Comparison of ENCODE assay signal across 9 mouse cellular contexts in genomic region chr8:64848245-64848785, GRCm38 (mm10). TPM values are rescaled to one million over a fixed set of nuclear protein-coding genes. Genes with fewer than 3 reads are reported as not detected.
DNase-seq lines count a peak whose midpoint lies in the region; ATAC-seq and TF ChIP-seq lines count a peak whose summit lies in the region.
"Had no signal": no experiment of that assay in that cellular context is flagged by ENCODE, and none has a peak within 500 bp of the region (broad histone marks: within the 10 kb centered on the region; RNA-seq: fewer than 3 reads in every experiment).

No protein-coding gene starts in this region.

- no peaks in the 10 kb centered on the region for H3K36me3 ChIP-seq in forebrain, embryonic 10.5 days (replicated peaks)
- H3K36me3 ChIP-seq in limb, embryonic 10.5 days, result no peaks in the 10 kb centered on the region
- no peaks in the 10 kb centered on the region for H3K36me3 ChIP-seq in neural tube, embryonic 14.5 days (ENCODE audit: control insufficient read depth, insufficient read depth, low read length)

- peak overlapping the region; percentile 35 for H3K4me3 ChIP-seq in lung, adult 2 months (replicated peaks; ENCODE audit: extremely low read depth, low read depth, low read length)
- peak overlapping the region; percentile 91 for H3K4me3 ChIP-seq in forebrain, embryonic 10.5 days
- H3K4me3 ChIP-seq in limb, embryonic 10.5 days, result peak overlapping the region; percentile 93
- H3K4me3 ChIP-seq in neural tube, embryonic 14.5 days (ENCODE audit: low read depth, low read length), result peak overlapping the region; percentile 77

- 0 out of 2 replicates have a peak overlapping the region, but pooled peaks have one; percentile 95 for H3K27ac ChIP-seq in forebrain, embryonic 10.5 days
- no peak overlapping the region for H3K27ac ChIP-seq in limb, embryonic 10.5 days
- no peak overlapping the region for H3K27ac ChIP-seq in neural tube, embryonic 14.5 days (ENCODE audit: low read depth, low read length)

- no peak for ATAC-seq in neural tube, embryonic 14.5 days (ENCODE audit: low read depth)
- ATAC-seq in erythroblast, adult 5-6 weeks (replicated peaks; ENCODE audit: low FRiP score, poor library complexity, severe bottlenecking), result no peak

- no peak for TF ChIP-seq POLR2A in lung, adult 2 months (IDR thresholded peaks at IDR 0.05; ENCODE audit: borderline replicate concordance, extremely low read depth, low read depth, low read length)

- 23% methylated on average over 8 of the region's 8 CpGs for WGBS in lung, adult 2 months
- whole genome bisulfite sequencing in forebrain, embryonic 10.5 days, result 6% methylated on average over 8 of the region's 8 CpGs
- WGBS in limb, embryonic 10.5 days, result 20% methylated on average over 8 of the region's 8 CpGs
- WGBS in neural tube, embryonic 14.5 days, result 5% methylated on average over 8 of the region's 8 CpGs

- peak overlapping the region; percentile 82 for H3K4me2 ChIP-seq in neural tube, embryonic 14.5 days (ENCODE audit: low read depth, low read length)

- H3K27me3 ChIP-seq in forebrain, embryonic 10.5 days (ENCODE audit: poor library complexity, severe bottlenecking), result no peaks in the 10 kb centered on the region
- no peaks in the 10 kb centered on the region for H3K27me3 ChIP-seq in limb, embryonic 10.5 days (ENCODE audit: low read depth, poor library complexity, severe bottlenecking)
- no peaks in the 10 kb centered on the region for H3K27me3 ChIP-seq in neural tube, embryonic 14.5 days (ENCODE audit: control insufficient read depth, insufficient read depth, low read length)

- H3K9me3 ChIP-seq in forebrain, embryonic 10.5 days, result no peaks in the 10 kb centered on the region
- H3K9me3 ChIP-seq in limb, embryonic 10.5 days (replicated peaks), result no peaks in the 10 kb centered on the region
- H3K9me3 ChIP-seq in neural tube, embryonic 14.5 days (ENCODE audit: control insufficient read depth, low read length), result no peaks in the 10 kb centered on the region

- TF ChIP-seq CTCF in lung, adult 2 months (IDR thresholded peaks at IDR 0.05; ENCODE audit: insufficient read depth, low read length), result no peak

- peaks cover 20% of the 10 kb centered on the region for H3K4me1 ChIP-seq in lung, adult 2 months (ENCODE audit: control insufficient read depth, insufficient read depth, low read length)
- peaks cover 27% of the 10 kb centered on the region for H3K4me1 ChIP-seq in forebrain, embryonic 10.5 days
- H3K4me1 ChIP-seq in limb, embryonic 10.5 days, result peaks cover 24% of the 10 kb centered on the region
- peaks cover 16% of the 10 kb centered on the region; the same call in 1 of the 2 replicates for H3K4me1 ChIP-seq in neural tube, embryonic 14.5 days (ENCODE audit: control insufficient read depth, insufficient read depth, low read length)

- no peak for DNase-seq in lung, adult 2 months
- no peak for DNase-seq in lung, postnatal 14 days
- no peak for DNase-seq in forebrain, embryonic 10.5 days (ENCODE audit: extremely low spot score, low spot score)
- DNase-seq in limb, embryonic 10.5 days (ENCODE audit: low spot score), result no peak
- no peak for DNase-seq in adipocyte (ENCODE audit: low spot score)
- DNase-seq in kidney, postnatal 4 days, result no peak
- DNase-seq: adrenal gland, postnatal 25 days had no signal

- H3K9ac ChIP-seq in neural tube, embryonic 14.5 days (replicated peaks; ENCODE audit: low read depth, low read length), result peak overlapping the region; percentile 46

RNA-seq across cellular contexts. Expression of gene Klhl2, which starts 1.5 kb away (rescaled TPM):
- 11.7 and 13.7 TPM in 2 replicates for polyA plus RNA-seq in lung, adult 2 months (2012; rRNA removed)
- 7.0 and 8.5 TPM in 2 replicates for polyA plus RNA-seq in forebrain, embryonic 10.5 days (2016; fragmentation: Nextera tagmentation; extraction: Ambion mirVana)
- polyA plus RNA-seq in limb, embryonic 10.5 days (2016; fragmentation: Nextera tagmentation; extraction: Ambion mirVana), result 11.0 and 11.7 TPM in 2 replicates
- polyA plus RNA-seq in neural tube, embryonic 14.5 days (2014; fragmentation: Nextera tagmentation; extraction: Ambion mirVana), result 32.2 and 37.5 TPM in 2 replicates
- total RNA-seq in erythroblast, adult 5-6 weeks (2015; ENCODE audit: low replicate concordance), result 4.8 and 5.0 TPM in 2 replicates
- 3.1 and 3.6 TPM in 2 replicates for total RNA-seq in erythroblast, adult 5-6 weeks (2017; ENCODE audit: low replicate concordance)

Comparison
In these comparisons a context has a peak if more than half of its experiments do, and no peak if none do; other contexts are left out.
1. H3K4me3 ChIP-seq: peak in every context shown above with its lines; median percentile 93 in limb, embryonic 10.5 days; 91 in forebrain, embryonic 10.5 days; 77 in neural tube, embryonic 14.5 days; 35 in lung, adult 2 months.